Mouse (Mus musculus) hindbrain, embryonic 16.5 days (tissue): ENCODE results near the gene Zfp398. TPM values are rescaled to one million over a fixed set of nuclear protein-coding genes. Genes with fewer than 3 reads are reported as not detected.

ENCODE experiments used
- ATAC-seq: fragments of 200-750 bp; cut with Nextera tagmentation; 2 replicates; pipeline ENCODE4 v1.8.0; 2017; ENCODE audit warnings: moderate TSS enrichment, moderate library complexity
- H3K27ac ChIP-seq: fragments of 300-500 bp; sonication (generic); 2 replicates; pipeline ENCODE4 v1.5.1; 2014; ENCODE audit warnings: low read depth, mild to moderate bottlenecking, control low read depth, low read length, moderate library complexity
- H3K27me3 ChIP-seq: fragments of 300-500 bp; sonication (generic); replicated peaks from 2 replicates; pipeline ENCODE4 v1.6.1; 2014; ENCODE audit warnings: low read length; ENCODE audit not compliant: control insufficient read depth, insufficient read depth
- H3K36me3 ChIP-seq: fragments of 300-500 bp; sonication (generic); 2 replicates; pipeline ENCODE4 v1.6.1; 2014; ENCODE audit warnings: mild to moderate bottlenecking, low read length, moderate library complexity, mixed read lengths; ENCODE audit not compliant: control insufficient read depth, insufficient read depth
- H3K4me1 ChIP-seq: fragments of 300-500 bp; sonication (generic); 2 replicates; pipeline ENCODE4 v1.6.1; 2014; ENCODE audit warnings: low read depth, low read length; ENCODE audit not compliant: control insufficient read depth, insufficient read depth
- H3K4me2 ChIP-seq: fragments of 300-500 bp; sonication (generic); 2 replicates; pipeline ENCODE4 v1.6.1; 2014; ENCODE audit warnings: mild to moderate bottlenecking, low read length, control low read depth, moderate library complexity
- H3K4me3 ChIP-seq: fragments of 300-500 bp; sonication (generic); 2 replicates; pipeline ENCODE4 v1.5.1; 2014; ENCODE audit warnings: mild to moderate bottlenecking, low read length, control low read depth, moderate library complexity
- H3K9ac ChIP-seq: fragments of 300-500 bp; sonication (generic); 2 replicates; pipeline ENCODE4 v1.6.1; 2014; ENCODE audit warnings: low read depth, mild to moderate bottlenecking, control low read depth, low read length, moderate library complexity
- H3K9me3 ChIP-seq: fragments of 300-500 bp; sonication (generic); 2 replicates; pipeline ENCODE4 v1.6.1; 2014; ENCODE audit warnings: mild to moderate bottlenecking, low read length, moderate library complexity; ENCODE audit not compliant: control insufficient read depth
- WGBS: fragments of 180-500 bp; shearing (Covaris S2); extraction: QIAGEN DNeasy Blood & Tissue Kit; methylation state at CpG from one replicate; pipeline ENCODE4 v1.1.7; 2014; 5-methylcytosine and 5-hydroxymethylcytosine counted together
- microRNA counts: library from miRNA; unstranded; fragments of <30 nt; microRNA quantifications from one replicate; lab custom pipeline; 2016
- microRNA-seq: library from miRNA; unstranded; fragments of <30 nt; microRNA quantifications from one replicate; pipeline ENCODE4, GENCODE M21; 2017
- polyA plus RNA-seq: library from polyadenylated mRNA; unstranded; fragments of >200 nt; fragmentation: Nextera tagmentation; extraction: Ambion mirVana; gene quantifications from 2 replicates; pipeline ENCODE4 v1.2.1, GENCODE M21; 2015

The Zfp398 gene
- polyA plus RNA-seq, 1 experiment from 2014 or later = 16.5 TPM

DNA sequence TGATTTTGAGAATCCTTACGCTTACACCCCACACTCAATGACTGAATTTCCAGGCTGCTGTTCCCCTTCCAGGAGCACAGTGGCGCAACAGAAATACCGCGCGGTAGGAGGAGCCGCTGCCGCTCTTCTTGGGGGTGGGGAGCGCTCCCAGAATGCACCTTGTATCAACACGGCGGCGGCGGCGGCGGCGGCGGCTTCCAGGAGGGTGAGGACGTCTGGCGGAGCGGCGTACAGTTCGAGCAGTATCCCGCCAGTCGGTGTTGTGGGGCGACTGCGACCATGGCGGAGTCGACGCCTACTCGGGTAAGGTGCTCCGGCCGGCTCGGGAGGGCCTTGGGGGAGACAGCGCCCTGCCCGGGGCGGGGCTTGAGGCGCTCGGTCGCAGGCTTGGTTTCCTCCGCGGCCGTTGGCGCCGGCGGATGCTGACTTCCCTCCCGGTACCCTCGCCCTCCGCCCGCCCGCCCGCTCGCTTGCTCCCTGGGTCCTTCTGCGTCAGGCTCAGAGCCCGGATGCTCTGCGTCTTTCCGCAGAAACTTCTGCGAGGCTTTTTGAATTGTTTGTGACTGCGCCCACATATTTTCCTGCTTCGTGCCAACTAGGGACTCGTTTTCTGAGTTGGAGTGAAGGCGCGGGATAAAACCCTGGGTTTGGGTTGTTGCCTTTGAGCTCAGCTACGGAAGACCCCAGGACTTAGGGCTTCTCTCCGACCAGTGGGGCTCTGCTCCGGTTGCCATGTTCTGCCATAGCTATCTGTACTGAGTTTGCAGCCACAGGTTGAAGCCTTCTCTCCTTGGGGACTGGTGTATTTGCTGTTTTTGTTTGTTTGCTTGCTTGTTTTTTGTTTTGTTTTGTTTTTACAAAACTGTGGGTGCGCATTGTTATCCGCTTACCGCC is 85.2 kb downstream of the Zfp398 start, which contains the start of gene Zfp212:
TSS of gene Zfp212 (plus strand) at position 30 of the 894 bp plus-strand sequence.
- under 1% methylated on average over 56 of the region's 67 CpGs for WGBS

More for the DNA sequence above, 85.2 kb downstream of the Zfp398 start, which contains the start of gene Zfp212:
- ATAC-seq = peak; percentile 96
- Histone ChIP-seq H3K27me3 (no peaks in the 10 kb centered on the region), H3K4me1 (peaks cover 13% of the 10 kb centered on the region), H3K9me3 (no peaks in the 10 kb centered on the region), H3K4me2 (peak within 1 kb of the TSS; percentile 90), H3K9ac (peak within 1 kb of the TSS; percentile 87), H3K4me3 (peak within 1 kb of the TSS; percentile 82), H3K36me3 (no peaks in the 10 kb centered on the region), H3K27ac (peak within 1 kb of the TSS; percentile 93)

MicroRNAs encoded within 50 kb of the gene (microRNA counts, 519-probe panel; counts per million panel counts)
- 1,172 counts per million, percentile 8 among the panel's probes with 10 or more counts for microRNA mmu-miR-704 (lab: Ali Mortazavi, UCI)

Small RNA genes within 50 kb of the gene (microRNA-seq; reads per million reads assigned to microRNA genes)
- gene Mir704 = not detected

Other genes with a start within 250 kb of the Zfp398 start
- gene Ezh2, start 240.3 kb upstream of the Zfp398 start, polyA plus RNA-seq = 45.9 and 46.5 TPM in 2 replicates
- gene Pdia4, start 22.2 kb upstream of the Zfp398 start, polyA plus RNA-seq = 142 and 168 TPM in 2 replicates
- 13.9 and 15.7 TPM in 2 replicates for gene Zfp786, start 4.8 kb upstream of the Zfp398 start, polyA plus RNA-seq
- 20.9 and 22.9 TPM in 2 replicates for gene Zfp282, start 41.5 kb downstream of the Zfp398 start, polyA plus RNA-seq
- 13.9 and 15.3 TPM in 2 replicates for gene Zfp212, start 84.8 kb downstream of the Zfp398 start, polyA plus RNA-seq
- 24.1 and 25.5 TPM in 2 replicates for gene Zfp956, start 117.7 kb downstream of the Zfp398 start, polyA plus RNA-seq
- gene Zfp777, start 213.2 kb downstream of the Zfp398 start, polyA plus RNA-seq = 11.1 and 12.1 TPM in 2 replicates